Mouse (Mus musculus) forebrain, embryonic 13.5 days (tissue): ENCODE data around the gene Lamb2. TPM values are rescaled to one million over a fixed set of nuclear protein-coding genes. Genes with fewer than 3 reads are reported as not detected.
A peak's percentile ranks its signal among the peaks of the same experiment; 100 is the strongest.

Experiments
- ATAC-seq: fragments of 200-750 bp; cut with Nextera tagmentation; 2 replicates; pipeline ENCODE4 v1.8.0; 2017
- H3K27ac ChIP-seq: fragments of 300-500 bp; sonication (generic); 2 replicates; pipeline ENCODE4 v1.5.1; 2015; ENCODE audit warnings: inconsistent platforms, mild to moderate bottlenecking, moderate library complexity
- H3K27me3 ChIP-seq: fragments of 300-500 bp; sonication (generic); 2 replicates; pipeline ENCODE4 v1.6.1; 2015; ENCODE audit warnings: mild to moderate bottlenecking, inconsistent platforms
- H3K36me3 ChIP-seq: fragments of 300-500 bp; sonication (generic); 2 replicates; pipeline ENCODE4 v1.6.1; 2015; ENCODE audit warnings: mild to moderate bottlenecking, inconsistent platforms; ENCODE audit not compliant: poor library complexity, severe bottlenecking
- H3K4me1 ChIP-seq: fragments of 300-500 bp; sonication (generic); 2 replicates; pipeline ENCODE4 v1.6.1; 2015; ENCODE audit warnings: inconsistent platforms
- H3K4me2 ChIP-seq: fragments of 300-500 bp; sonication (generic); 2 replicates; pipeline ENCODE4 v1.6.1; 2015; ENCODE audit warnings: inconsistent platforms, mild to moderate bottlenecking, moderate library complexity
- H3K4me3 ChIP-seq: fragments of 300-500 bp; sonication (generic); 2 replicates; pipeline ENCODE4 v1.5.1; 2015; ENCODE audit warnings: mild to moderate bottlenecking, inconsistent platforms
- H3K9ac ChIP-seq: fragments of 300-500 bp; sonication (generic); 2 replicates; pipeline ENCODE4 v1.6.1; 2015; ENCODE audit warnings: mild to moderate bottlenecking, inconsistent platforms
- H3K9me3 ChIP-seq: fragments of 300-500 bp; sonication (generic); replicated peaks from 2 replicates; pipeline ENCODE4 v1.6.1; 2016; ENCODE audit warnings: inconsistent platforms
- WGBS: fragments of 180-500 bp; shearing (Covaris S2); methylation state at CpG from one replicate; pipeline ENCODE4 v1.1.7; 2015; 5-methylcytosine and 5-hydroxymethylcytosine counted together
- polyA plus RNA-seq: library from polyadenylated mRNA; unstranded; fragments of >200 nt; fragmentation: Nextera tagmentation; extraction: Ambion mirVana; gene quantifications from 2 replicates; pipeline ENCODE4 v1.2.1, GENCODE M21; 2015

The Lamb2 gene
- polyA plus RNA-seq, 1 experiment from 2014 or later: 18.7 TPM

DNA sequence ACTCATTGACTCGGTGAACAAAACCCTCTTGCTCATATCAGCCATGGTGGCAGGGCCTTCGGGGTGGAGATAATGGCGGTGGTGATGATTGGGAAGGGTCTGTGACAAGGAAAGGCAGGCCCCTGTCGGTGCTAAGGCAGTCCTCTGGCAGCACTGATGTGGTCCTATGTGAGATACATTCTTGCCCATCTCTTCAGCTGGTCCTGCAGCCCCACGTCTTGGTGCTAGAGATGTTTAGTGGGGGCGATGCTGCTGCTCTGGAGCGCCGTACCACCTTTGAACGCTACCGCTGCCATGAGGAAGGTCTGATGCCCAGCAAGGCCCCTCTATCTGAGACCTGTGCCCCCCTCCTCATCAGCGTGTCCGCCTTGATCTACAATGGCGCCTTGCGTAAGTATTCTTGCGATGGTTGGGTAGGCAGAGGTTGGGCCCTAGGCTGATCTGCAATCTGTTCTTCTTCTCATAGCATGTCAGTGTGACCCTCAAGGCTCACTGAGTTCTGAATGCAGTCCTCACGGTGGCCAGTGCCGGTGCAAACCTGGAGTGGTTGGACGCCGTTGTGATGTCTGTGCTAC is 5.9 kb downstream of the Lamb2 start:
- H3K9ac ChIP-seq: no peak overlapping the region
- H3K27ac ChIP-seq: no peak overlapping the region
- peaks cover 60% of the 10 kb centered on the region for H3K36me3 ChIP-seq
- H3K4me1 ChIP-seq: peaks cover 14% of the 10 kb centered on the region
- H3K27me3 ChIP-seq: no peaks in the 10 kb centered on the region
- 93% methylated on average over 19 of the region's 19 CpGs for WGBS
- no peak for ATAC-seq
- H3K4me3 ChIP-seq: no peak overlapping the region
- H3K9me3 ChIP-seq: no peaks in the 10 kb centered on the region
- no peak overlapping the region for H3K4me2 ChIP-seq

GRCm38 (mm10) chr9:108486973-108487530 is 7.5 kb downstream of the Lamb2 start:
- Histone ChIP-seq H3K4me1 (peaks cover 17% of the 10 kb centered on the region), H3K27me3 (no peaks in the 10 kb centered on the region), H3K36me3 (peaks cover 63% of the 10 kb centered on the region), H3K9me3 (no peaks in the 10 kb centered on the region), H3K4me2 (no peak overlapping the region), H3K27ac (no peak overlapping the region), H3K9ac (no peak overlapping the region), H3K4me3 (no peak overlapping the region)
- ATAC-seq: no peak
- WGBS: 95% methylated on average over 8 of the region's 8 CpGs

- H3K9me3 ChIP-seq: no peaks in the 10 kb centered on the region
- peaks cover 25% of the 10 kb centered on the region for H3K4me1 ChIP-seq
- no peak for ATAC-seq
- no peak overlapping the region for H3K9ac ChIP-seq
- H3K27ac ChIP-seq: no peak overlapping the region
- peaks cover 69% of the 10 kb centered on the region for H3K36me3 ChIP-seq
- 92% methylated on average over 17 of the region's 17 CpGs for WGBS
- H3K4me2 ChIP-seq: no peak overlapping the region
- no peaks in the 10 kb centered on the region for H3K27me3 ChIP-seq
- H3K4me3 ChIP-seq: no peak overlapping the region
These were observed 8.9 kb downstream of the Lamb2 start for GRCm38 (mm10) chr9:108488403-108488802.

GRCm38 (mm10) chr9:108489215-108489614 is 9.7 kb downstream of the Lamb2 start:
- H3K4me2 ChIP-seq: no peak overlapping the region
- no peaks in the 10 kb centered on the region for H3K9me3 ChIP-seq
- ATAC-seq: no peak
- peaks cover 69% of the 10 kb centered on the region for H3K36me3 ChIP-seq
- no peaks in the 10 kb centered on the region for H3K27me3 ChIP-seq
- H3K9ac ChIP-seq: no peak overlapping the region
- 96% methylated on average over 20 of the region's 20 CpGs for WGBS
- H3K4me3 ChIP-seq: no peak overlapping the region
- peaks cover 25% of the 10 kb centered on the region for H3K4me1 ChIP-seq
- H3K27ac ChIP-seq: peak overlapping the region; percentile 97; the same call in 1 of the 2 replicates

DNA sequence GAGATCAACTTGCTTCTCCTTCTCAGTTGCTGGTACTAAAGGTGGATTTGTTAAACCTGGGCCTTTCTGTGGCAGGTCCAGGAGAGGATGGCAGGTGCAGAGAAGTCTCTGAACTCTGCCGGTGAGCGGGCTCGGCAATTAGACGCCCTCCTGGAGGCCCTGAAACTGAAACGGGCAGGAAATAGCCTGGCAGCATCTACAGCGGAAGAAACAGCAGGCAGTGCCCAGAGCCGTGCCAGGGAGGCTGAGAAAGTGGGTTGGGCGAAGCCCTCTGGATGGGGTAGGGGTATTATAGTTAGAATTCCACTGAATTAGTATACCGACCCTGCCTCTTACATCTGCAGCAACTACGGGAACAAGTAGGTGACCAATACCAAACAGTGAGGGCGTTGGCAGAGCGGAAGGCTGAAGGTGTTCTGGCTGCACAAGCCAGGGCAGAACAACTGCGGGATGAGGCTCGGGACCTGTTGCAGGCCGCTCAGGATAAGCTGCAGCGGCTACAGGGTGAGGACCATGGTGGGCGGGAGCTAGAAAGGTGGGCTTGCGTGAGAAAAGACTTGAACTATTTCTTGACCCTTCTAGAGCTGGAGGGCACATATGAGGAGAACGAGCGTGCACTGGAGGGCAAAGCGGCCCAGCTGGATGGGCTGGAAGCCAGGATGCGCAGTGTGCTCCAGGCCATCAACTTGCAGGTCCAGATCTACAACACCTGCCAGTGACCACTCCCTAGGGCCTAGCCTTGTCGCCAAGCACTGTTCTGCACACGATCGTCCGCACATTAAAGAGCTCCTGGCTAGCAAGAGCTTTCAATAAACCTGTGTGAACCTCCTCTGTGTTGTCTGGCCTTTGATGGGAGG is 10.4 kb downstream of the Lamb2 start:
- peak; percentile 20; the same call in 1 of the 2 replicates for ATAC-seq
- Histone ChIP-seq H3K4me2 (peak overlapping the region; percentile 95), H3K27ac (peak overlapping the region; percentile 97), H3K4me3 (peak overlapping the region; percentile 84), H3K9me3 (no peaks in the 10 kb centered on the region), H3K4me1 (peaks cover 25% of the 10 kb centered on the region), H3K9ac (peak overlapping the region; percentile 89), H3K36me3 (peaks cover 71% of the 10 kb centered on the region), H3K27me3 (no peaks in the 10 kb centered on the region)
- WGBS: 64% methylated on average over 26 of the region's 26 CpGs

- peak within 1 kb of the TSS; percentile 95 for H3K4me2 ChIP-seq
- H3K4me1 ChIP-seq: peaks cover 25% of the 10 kb centered on the region
- peak within 1 kb of the TSS; percentile 89 for H3K9ac ChIP-seq
- under 1% methylated on average over 69 of the region's 69 CpGs for WGBS
- peaks cover 73% of the 10 kb centered on the region for H3K36me3 ChIP-seq
- no peaks in the 10 kb centered on the region for H3K9me3 ChIP-seq
- peak within 1 kb of the TSS; percentile 84 for H3K4me3 ChIP-seq
- H3K27ac ChIP-seq: peak within 1 kb of the TSS; percentile 97
- ATAC-seq: peak; percentile 97
- H3K27me3 ChIP-seq: no peaks in the 10 kb centered on the region
These were observed 11.2 kb downstream of the Lamb2 start, which contains the start of gene Usp19 for GRCm38 (mm10) chr9:108490559-108491285. Gene Usp19 (plus strand): TSS chr9:108490602.

DNA sequence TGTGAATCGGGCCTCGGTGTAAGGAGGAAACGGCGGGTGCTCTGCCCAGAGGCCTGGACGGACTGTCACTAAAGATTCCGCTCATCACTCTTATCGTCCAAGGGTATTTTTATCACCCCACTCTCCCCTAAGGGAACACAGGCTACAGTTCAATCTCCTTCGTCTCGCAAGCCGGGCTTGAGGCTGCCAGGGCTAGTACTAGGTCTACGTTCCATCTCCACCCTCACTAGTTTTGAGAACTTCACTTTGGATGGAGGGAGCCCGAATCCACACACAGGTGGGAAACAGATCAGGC is 11.7 kb downstream of the Lamb2 start:
- Histone ChIP-seq H3K4me2 (peak overlapping the region; percentile 95), H3K9me3 (no peaks in the 10 kb centered on the region), H3K27ac (peak overlapping the region; percentile 97), H3K27me3 (no peaks in the 10 kb centered on the region), H3K4me1 (peaks cover 25% of the 10 kb centered on the region), H3K36me3 (peaks cover 73% of the 10 kb centered on the region), H3K9ac (peak overlapping the region; percentile 89), H3K4me3 (peak overlapping the region; percentile 84)
- 13% methylated on average over 12 of the region's 12 CpGs for WGBS
- ATAC-seq: no peak; the same call in 1 of the 2 replicates

- Histone ChIP-seq H3K27ac (no peak overlapping the region), H3K27me3 (no peaks in the 10 kb centered on the region), H3K4me2 (peak overlapping the region; percentile 95), H3K9me3 (no peaks in the 10 kb centered on the region), H3K4me1 (peaks cover 25% of the 10 kb centered on the region), H3K36me3 (peaks cover 74% of the 10 kb centered on the region), H3K9ac (peak overlapping the region; percentile 89), H3K4me3 (peak overlapping the region; percentile 84)
- ATAC-seq: no peak
- 90% methylated on average over 16 of the region's 16 CpGs for WGBS
These were observed 12.7 kb downstream of the Lamb2 start for GRCm38 (mm10) chr9:108492043-108492750.

DNA sequence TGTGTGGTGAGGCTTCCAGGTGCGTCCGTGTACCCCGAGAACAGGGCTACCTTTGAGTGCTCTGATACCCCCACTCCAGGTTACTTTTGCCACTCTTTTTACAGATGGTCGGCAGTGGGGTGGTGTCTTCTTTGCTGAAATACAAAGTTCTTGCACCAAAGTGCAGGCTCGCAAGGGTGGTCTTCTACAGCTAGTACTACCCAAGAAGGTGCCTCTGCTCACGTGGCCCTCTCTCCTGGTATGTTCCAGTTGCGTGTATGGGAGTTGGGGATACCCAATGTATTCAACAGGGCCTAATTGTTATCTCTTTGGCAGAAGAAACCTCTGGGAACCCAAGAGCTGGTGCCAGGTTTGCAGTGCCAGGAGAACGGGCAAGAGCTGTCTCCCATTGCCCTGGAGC is 13.7 kb downstream of the Lamb2 start:
- H3K36me3 ChIP-seq: peaks cover 74% of the 10 kb centered on the region
- H3K9me3 ChIP-seq: no peaks in the 10 kb centered on the region

GRCm38 (mm10) chr9:108494146-108494825 is 14.8 kb downstream of the Lamb2 start:
- Histone ChIP-seq H3K27ac (no peak overlapping the region), H3K9me3 (no peaks in the 10 kb centered on the region), H3K27me3 (no peaks in the 10 kb centered on the region), H3K4me3 (no peak overlapping the region), H3K4me1 (peaks cover 25% of the 10 kb centered on the region), H3K36me3 (peaks cover 75% of the 10 kb centered on the region), H3K9ac (no peak overlapping the region), H3K4me2 (no peak overlapping the region)
- 94% methylated on average over 19 of the region's 19 CpGs for WGBS
- ATAC-seq: no peak

More for the DNA sequence above, 13.7 kb downstream of the Lamb2 start:
- WGBS: 95% methylated on average over 8 of the region's 8 CpGs
- Histone ChIP-seq H3K4me3 (no peak overlapping the region), H3K4me1 (peaks cover 25% of the 10 kb centered on the region), H3K9ac (no peak overlapping the region), H3K27me3 (no peaks in the 10 kb centered on the region), H3K4me2 (no peak overlapping the region), H3K27ac (no peak overlapping the region)
- no peak for ATAC-seq

- Histone ChIP-seq H3K36me3 (peaks cover 81% of the 10 kb centered on the region), H3K9me3 (no peaks in the 10 kb centered on the region), H3K4me1 (peaks cover 21% of the 10 kb centered on the region), H3K4me2 (no peak overlapping the region), H3K9ac (no peak overlapping the region), H3K4me3 (no peak overlapping the region), H3K27ac (no peak overlapping the region), H3K27me3 (no peaks in the 10 kb centered on the region)
- 82% methylated on average over 10 of the region's 10 CpGs for WGBS
- no peak for ATAC-seq
These were observed 15.4 kb downstream of the Lamb2 start for GRCm38 (mm10) chr9:108494905-108495304.
